Mouse (Mus musculus): ENCODE results near the gene Dusp23. TPM values are rescaled to one million over a fixed set of nuclear protein-coding genes. Genes with fewer than 3 reads are reported as not detected.

The Dusp23 gene
- total RNA-seq, 4 experiments from 2014 or later: 4.3 to 6.3 (median 5.5) TPM

- no peak for DNase-seq (ENCODE audit: low spot score in 2 of 2)
These were observed 9.2 kb downstream of the Dusp23 start for GRCm38 (mm10) chr1:172623599-172623998.

GRCm38 (mm10) chr1:172619235-172619634 lies 13.5 kb downstream of the Dusp23 start:
- DNase-seq (ENCODE audit: low spot score in 2 of 2): peak; percentile 22 to 63

- DNase-seq (ENCODE audit: low spot score in 2 of 2): no peak
These were observed 14.6 kb downstream of the Dusp23 start for GRCm38 (mm10) chr1:172618141-172618540.

GRCm38 (mm10) chr1:172617365-172618076 lies 15.2 kb downstream of the Dusp23 start:
- no peak for DNase-seq (ENCODE audit: low spot score in 2 of 2)

GRCm38 (mm10) chr1:172616537-172617300 lies 16.0 kb downstream of the Dusp23 start:
- no peak for DNase-seq (ENCODE audit: low spot score in 2 of 2)

- DNase-seq (ENCODE audit: low spot score in 2 of 2): no peak
These were observed 17.4 kb downstream of the Dusp23 start for GRCm38 (mm10) chr1:172615412-172615811.

GRCm38 (mm10) chr1:172614654-172615053 lies 18.1 kb downstream of the Dusp23 start:
- no peak for DNase-seq (ENCODE audit: low spot score in 2 of 2)

- DNase-seq (ENCODE audit: low spot score in 2 of 2): no peak
These were observed 20.0 kb downstream of the Dusp23 start for GRCm38 (mm10) chr1:172612745-172613144.

GRCm38 (mm10) chr1:172611304-172611703 lies 21.5 kb downstream of the Dusp23 start:
- no peak for DNase-seq (ENCODE audit: low spot score in 2 of 2)

- DNase-seq (ENCODE audit: low spot score in 2 of 2): no peak
These were observed 30.4 kb downstream of the Dusp23 start, which contains the start of gene Fcrl6 for GRCm38 (mm10) chr1:172602326-172602725. Gene Fcrl6 (minus strand): TSS chr1:172602551.

- no peak for DNase-seq (ENCODE audit: low spot score in 2 of 2)
These were observed 38.3 kb downstream of the Dusp23 start for GRCm38 (mm10) chr1:172594495-172594894.

- no peak for DNase-seq (ENCODE audit: low spot score in 2 of 2)
These were observed 38.8 kb downstream of the Dusp23 start for GRCm38 (mm10) chr1:172593956-172594355.

GRCm38 (mm10) chr1:172593321-172593720 lies 39.4 kb downstream of the Dusp23 start:
- no peak for DNase-seq (ENCODE audit: low spot score in 2 of 2)

- no peak for DNase-seq (ENCODE audit: low spot score in 2 of 2)
These were observed 42.4 kb downstream of the Dusp23 start, which contains the start of gene Slamf8 for GRCm38 (mm10) chr1:172590385-172590784. Gene Slamf8 (minus strand): TSS chr1:172590568.

- DNase-seq (ENCODE audit: low spot score in 2 of 2): no peak
These were observed 46.9 kb downstream of the Dusp23 start for GRCm38 (mm10) chr1:172585612-172586567.

- DNase-seq (ENCODE audit: low spot score in 2 of 2): no peak
These were observed 47.7 kb downstream of the Dusp23 start for GRCm38 (mm10) chr1:172585026-172585425.

GRCm38 (mm10) chr1:172584271-172584670 lies 48.5 kb downstream of the Dusp23 start:
- no peak for DNase-seq (ENCODE audit: low spot score in 2 of 2)

GRCm38 (mm10) chr1:172582436-172582835 lies 50.3 kb downstream of the Dusp23 start:
- DNase-seq (ENCODE audit: low spot score in 2 of 2): no peak
